Comparison of ENCODE assay signal across 8 mouse cellular contexts in the genomic region with DNA sequence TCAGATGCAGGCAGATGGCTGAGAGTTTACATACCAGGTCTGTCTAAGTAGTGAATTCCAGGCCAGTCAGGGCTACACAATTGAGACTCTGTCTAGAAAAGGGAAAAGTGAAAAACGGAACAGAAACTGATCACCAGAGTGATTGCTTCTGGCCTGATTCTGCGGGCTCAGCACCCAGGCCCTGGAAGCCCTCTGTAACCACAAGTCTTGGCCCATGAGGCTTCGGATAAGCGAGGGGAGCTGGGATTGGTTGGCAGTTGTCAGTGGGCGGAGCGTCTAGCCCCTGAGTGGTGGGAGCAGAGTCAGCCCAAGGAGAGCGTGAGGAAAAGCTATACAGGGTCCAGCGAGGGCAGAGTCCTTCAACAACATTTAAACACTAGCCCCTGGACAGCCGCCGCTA. TPM values are rescaled to one million over a fixed set of nuclear protein-coding genes. Genes with fewer than 3 reads are reported as not detected.
DNase-seq lines count a peak whose midpoint lies in the region; ATAC-seq and TF ChIP-seq lines count a peak whose summit lies in the region.

No protein-coding gene starts in this region.

- peak overlapping the region; percentile 39; the same call in 1 of the 2 replicates for H3K9ac ChIP-seq in liver, adult 2 months (ENCODE audit: low read depth, low read length)

- no peak for TF ChIP-seq POLR2A in liver, adult 2 months (IDR thresholded peaks at IDR 0.05; ENCODE audit: extremely low read depth, insufficient read depth, low read length)

- TF ChIP-seq CTCF in liver, adult 2 months (IDR thresholded peaks at IDR 0.05; ENCODE audit: low read depth, low read length), result no peak

- no peak overlapping the region for H3K4me3 ChIP-seq in liver, adult 2 months (ENCODE audit: insufficient read depth, low read depth, low read length)

- no peaks in the 10 kb centered on the region for H3K36me3 ChIP-seq in liver, adult 2 months (ENCODE audit: control insufficient read depth, insufficient read depth, low read length)

- no peaks in the 10 kb centered on the region for H3K4me1 ChIP-seq in liver, adult 2 months (ENCODE audit: control insufficient read depth, insufficient read depth, low read length)

- H3K27me3 ChIP-seq in liver, adult 2 months (ENCODE audit: control insufficient read depth, insufficient read depth, low read length), result no peaks in the 10 kb centered on the region

- 61% methylated on average over 10 of the region's 10 CpGs for WGBS in liver, adult 2 months

- peak overlapping the region; percentile 46 for H3K27ac ChIP-seq in liver, adult 2 months (replicated peaks; ENCODE audit: insufficient read depth, low read depth, low read length)

- ATAC-seq in neutrophil, adult 5-6 weeks (ENCODE audit: extremely low read depth, insufficient number of reproducible peaks, low FRiP score, poor library complexity, severe bottlenecking), result peak; percentile 52

- peak; percentile 26 for DNase-seq in left cerebral cortex, postnatal 4 days
- DNase-seq in left cerebral cortex, adult 8-10 months (ENCODE audit: low spot score in 2 of 2), result no peak
- DNase-seq in embryo, embryonic 9.5 days (ENCODE audit: extremely low spot score), result peak; percentile 65
- peak; percentile 25 for DNase-seq in liver, adult 2 months (ENCODE audit: extremely low read depth, low read depth, low spot score)
- no peak for DNase-seq in left cerebral cortex, postnatal 36 days (ENCODE audit: low spot score in 2 of 2)
- DNase-seq in right cerebral cortex, postnatal 25 days, result no peak
- DNase-seq in gastrocnemius, postnatal 10 days, result no peak

- intact Hi-C loops in left cerebral cortex, postnatal 4 days (cut with DNase I), result no loop called here
- intact Hi-C loops in left cerebral cortex, postnatal 36 days (cut with DNase I), result no loop called here

- no peaks in the 10 kb centered on the region for H3K79me2 ChIP-seq in liver, adult 2 months (ENCODE audit: control insufficient read depth, insufficient read depth, low read length)

RNA-seq across cellular contexts. Expression of gene Crybb1, which starts 9.9 kb away (rescaled TPM):
- total RNA-seq in left cerebral cortex, postnatal 4 days (2021), result 1 to 10 TPM; 3.5 to 5.6 TPM
- total RNA-seq in left cerebral cortex, adult 8-10 months (2022), result 1 to 10 TPM; 4.3 to 8.2 (median 5.4) TPM
- total RNA-seq in liver, adult 2 months (2014; rRNA removed), result not detected in 2 replicates
- not detected in 2 replicates for polyA plus RNA-seq in liver, adult 2 months (2012; rRNA removed)
- total RNA-seq in neutrophil, adult 5-6 weeks (2017), result not detected in 2 replicates
- total RNA-seq in left cerebral cortex, postnatal 36 days (2021), result 1 to 10 TPM; 7.1 to 10.0 TPM
- total RNA-seq in gastrocnemius, postnatal 10 days (2021), result 1 to 10 TPM; 1.4 to 1.7 TPM

RNA-seq across cellular contexts. Expression of gene Tpst2, which starts 11.0 kb away (rescaled TPM):
- total RNA-seq in left cerebral cortex, postnatal 4 days (2021), result 10 to 100 TPM; 25.5 to 28.8 TPM
- 10 to 100 TPM; 33.8 to 43.3 (median 38.6) TPM for total RNA-seq in left cerebral cortex, adult 8-10 months (2022)
- total RNA-seq in liver, adult 2 months (2014; rRNA removed), result 27.7 and 38.9 TPM in 2 replicates
- polyA plus RNA-seq in liver, adult 2 months (2012; rRNA removed), result 30.2 and 35.7 TPM in 2 replicates
- 46.1 and 53.4 TPM in 2 replicates for total RNA-seq in neutrophil, adult 5-6 weeks (2017)
- total RNA-seq in left cerebral cortex, postnatal 36 days (2021), result 10 to 100 TPM; 32.1 to 46.3 TPM
- 10 to 100 TPM; 21.5 to 23.6 TPM for total RNA-seq in gastrocnemius, postnatal 10 days (2021)

RNA-seq across cellular contexts. Expression of gene Cryba4, which starts 13.2 kb away (rescaled TPM):
- under 1 TPM; 0.50 to 0.54 TPM for total RNA-seq in left cerebral cortex, postnatal 4 days (2021)
- total RNA-seq in left cerebral cortex, adult 8-10 months (2022), result 1 to 10 TPM in 1 of 4 experiments, under 1 TPM in 3; 0.51 to 1.5 (median 0.82) TPM
- total RNA-seq in liver, adult 2 months (2014; rRNA removed), result 0.27 and 0.37 TPM in 2 replicates
- 0.17 and 0.52 TPM in 2 replicates for polyA plus RNA-seq in liver, adult 2 months (2012; rRNA removed)
- total RNA-seq in neutrophil, adult 5-6 weeks (2017), result 1.2 and 2.9 TPM in 2 replicates
- under 1 TPM; 0.59 to 0.95 TPM for total RNA-seq in left cerebral cortex, postnatal 36 days (2021)
- total RNA-seq in gastrocnemius, postnatal 10 days (2021), result under 1 TPM; 0.33 to 0.61 TPM

Comparison
In these comparisons a context has a peak if more than half of its experiments do, and no peak if none do; other contexts are left out.
1. DNase-seq: peak in left cerebral cortex, postnatal 4 days (single experiment), embryo, embryonic 9.5 days (single experiment) and liver, adult 2 months (single experiment); none in left cerebral cortex, adult 8-10 months (0 of 2), left cerebral cortex, postnatal 36 days (0 of 2), right cerebral cortex, postnatal 25 days (single experiment) and gastrocnemius, postnatal 10 days (single experiment).